Mouse (Mus musculus) hindbrain, embryonic 16.5 days (tissue): Measurements from ENCODE around the gene Selenon. TPM values are rescaled to one million over a fixed set of nuclear protein-coding genes. Genes with fewer than 3 reads are reported as not detected.
A peak's percentile ranks its signal among the peaks of the same experiment; 100 is the strongest.
"Not testable (repeated sequence)": the region's sequence is repeated elsewhere in the genome, so short reads cannot be mapped to it uniquely, and the experiment has no call there.

Experiments
- ATAC-seq: fragments of 200-750 bp; cut with Nextera tagmentation; 2 replicates; pipeline ENCODE4 v1.8.0; 2017; ENCODE audit warnings: moderate TSS enrichment, moderate library complexity
- H3K27ac ChIP-seq: fragments of 300-500 bp; sonication (generic); 2 replicates; pipeline ENCODE4 v1.5.1; 2014; ENCODE audit warnings: low read depth, mild to moderate bottlenecking, control low read depth, low read length, moderate library complexity
- H3K27me3 ChIP-seq: fragments of 300-500 bp; sonication (generic); replicated peaks from 2 replicates; pipeline ENCODE4 v1.6.1; 2014; ENCODE audit warnings: low read length; ENCODE audit not compliant: control insufficient read depth, insufficient read depth
- H3K36me3 ChIP-seq: fragments of 300-500 bp; sonication (generic); 2 replicates; pipeline ENCODE4 v1.6.1; 2014; ENCODE audit warnings: mild to moderate bottlenecking, low read length, moderate library complexity, mixed read lengths; ENCODE audit not compliant: control insufficient read depth, insufficient read depth
- H3K4me1 ChIP-seq: fragments of 300-500 bp; sonication (generic); 2 replicates; pipeline ENCODE4 v1.6.1; 2014; ENCODE audit warnings: low read depth, low read length; ENCODE audit not compliant: control insufficient read depth, insufficient read depth
- H3K4me2 ChIP-seq: fragments of 300-500 bp; sonication (generic); 2 replicates; pipeline ENCODE4 v1.6.1; 2014; ENCODE audit warnings: mild to moderate bottlenecking, low read length, control low read depth, moderate library complexity
- H3K4me3 ChIP-seq: fragments of 300-500 bp; sonication (generic); 2 replicates; pipeline ENCODE4 v1.5.1; 2014; ENCODE audit warnings: mild to moderate bottlenecking, low read length, control low read depth, moderate library complexity
- H3K9ac ChIP-seq: fragments of 300-500 bp; sonication (generic); 2 replicates; pipeline ENCODE4 v1.6.1; 2014; ENCODE audit warnings: low read depth, mild to moderate bottlenecking, control low read depth, low read length, moderate library complexity
- H3K9me3 ChIP-seq: fragments of 300-500 bp; sonication (generic); 2 replicates; pipeline ENCODE4 v1.6.1; 2014; ENCODE audit warnings: mild to moderate bottlenecking, low read length, moderate library complexity; ENCODE audit not compliant: control insufficient read depth
- WGBS: fragments of 180-500 bp; shearing (Covaris S2); extraction: QIAGEN DNeasy Blood & Tissue Kit; methylation state at CpG from one replicate; pipeline ENCODE4 v1.1.7; 2014; 5-methylcytosine and 5-hydroxymethylcytosine counted together
- polyA plus RNA-seq: library from polyadenylated mRNA; unstranded; fragments of >200 nt; fragmentation: Nextera tagmentation; extraction: Ambion mirVana; gene quantifications from 2 replicates; pipeline ENCODE4 v1.2.1, GENCODE M21; 2015

Selenon gene
- polyA plus RNA-seq, 1 experiment from 2014 or later = 6.7 TPM

DNA sequence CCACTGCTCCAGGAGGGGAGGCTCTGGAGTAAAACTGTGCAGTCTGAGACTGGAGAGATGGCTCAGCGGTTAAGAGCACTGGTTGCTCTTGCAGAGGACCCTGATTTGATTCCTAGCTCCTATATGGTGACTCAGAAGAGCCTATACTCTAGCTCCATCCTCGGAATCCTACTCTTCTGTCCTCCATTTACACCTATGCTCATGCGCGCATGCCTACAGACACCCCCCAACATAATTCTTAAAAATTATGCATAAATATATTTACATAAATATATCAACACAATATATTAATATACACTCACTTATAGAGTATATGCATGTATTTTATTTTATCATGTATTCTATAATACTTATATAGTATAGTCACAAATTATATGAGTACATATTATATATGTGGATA is 41.6 kb downstream of the Selenon start:
- ATAC-seq = peak; percentile 13; the same call in 1 of the 2 replicates
- H3K4me3 ChIP-seq = no peak overlapping the region; the same call in 1 of the 2 replicates

DNA sequence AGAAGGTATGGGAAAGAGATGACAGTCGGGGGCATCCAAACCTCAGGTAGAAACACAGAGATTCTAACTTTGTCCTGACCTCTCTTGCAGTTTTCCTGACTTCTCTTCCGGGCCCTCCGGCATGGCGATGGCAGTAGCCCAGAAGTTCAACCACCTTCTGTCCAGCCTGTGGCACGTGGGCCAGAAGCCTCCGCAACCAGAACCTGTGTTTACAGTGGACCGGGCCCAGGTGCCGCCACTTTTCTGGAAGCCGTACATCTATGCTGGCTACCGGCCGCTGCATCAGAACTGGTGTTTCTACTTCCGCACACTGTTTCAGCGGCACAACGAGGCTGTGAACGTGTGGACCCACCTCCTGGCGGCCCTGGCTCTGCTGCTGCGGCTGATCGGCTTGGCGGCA is 45.3 kb downstream of the Selenon start:
- Histone ChIP-seq H3K4me1 (peaks cover 4% of the 10 kb centered on the region), H3K9me3 (no peaks in the 10 kb centered on the region), H3K36me3 (peaks cover 5% of the 10 kb centered on the region), H3K9ac (no peak overlapping the region), H3K4me2 (no peak overlapping the region), H3K27me3 (no peaks in the 10 kb centered on the region; the same call in 1 of the 2 replicates), H3K27ac (no peak overlapping the region), H3K4me3 (no peak overlapping the region)
- no peak for ATAC-seq
- WGBS = 87% methylated on average over 19 of the region's 19 CpGs

More for the DNA sequence above, 41.6 kb downstream of the Selenon start:
- H3K4me2 ChIP-seq = peak overlapping the region; percentile 96
- H3K9ac ChIP-seq = no peak overlapping the region
- H3K36me3 ChIP-seq = peaks cover 5% of the 10 kb centered on the region
- no peaks in the 10 kb centered on the region for H3K9me3 ChIP-seq
- H3K4me1 ChIP-seq = peaks cover 6% of the 10 kb centered on the region
- 75% methylated on average over 4 of the region's 4 CpGs for WGBS
- no peak overlapping the region for H3K27ac ChIP-seq
- no peaks in the 10 kb centered on the region; the same call in 1 of the 2 replicates for H3K27me3 ChIP-seq

DNA sequence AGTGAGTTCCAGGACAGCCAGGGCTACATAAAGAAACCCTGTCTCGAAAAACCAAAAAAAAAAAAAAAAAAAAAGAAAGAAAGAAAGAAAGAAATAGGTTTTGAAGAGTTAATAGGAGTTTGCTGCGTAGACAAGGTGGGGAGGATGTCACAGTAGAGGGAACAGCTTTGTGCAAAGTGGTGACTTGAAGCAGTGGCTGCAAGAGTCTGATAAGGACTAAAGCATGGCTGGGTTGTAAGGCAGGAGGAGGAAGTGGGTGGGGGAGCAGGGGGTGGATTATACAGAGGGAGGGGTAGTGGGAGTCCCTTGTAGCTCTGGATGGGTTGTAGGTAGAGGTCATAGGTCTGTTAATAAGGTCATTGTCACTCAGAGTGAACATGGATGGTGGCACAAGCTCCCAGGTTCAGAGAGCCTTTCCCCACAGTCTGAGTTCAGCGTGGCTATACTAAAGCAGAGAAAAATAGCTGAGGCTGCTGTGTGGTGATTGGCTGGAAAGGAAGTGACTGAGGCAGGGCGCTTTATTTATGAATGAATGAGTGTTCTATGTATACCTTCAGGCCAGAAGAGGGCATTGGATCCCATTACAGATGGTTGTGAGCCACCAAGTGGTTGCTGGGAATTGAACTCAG is 45.9 kb downstream of the Selenon start:
- Histone ChIP-seq H3K4me1 (peaks cover under 1% of the 10 kb centered on the region), H3K27me3 (no peaks in the 10 kb centered on the region; the same call in 1 of the 2 replicates), H3K27ac (no peak overlapping the region), H3K36me3 (peaks cover 5% of the 10 kb centered on the region), H3K4me3 (no peak overlapping the region), H3K9ac (no peak overlapping the region), H3K9me3 (no peaks in the 10 kb centered on the region), H3K4me2 (no peak overlapping the region)
- no peak for ATAC-seq
- WGBS = 83% methylated on average over 3 of the region's 4 CpGs

DNA sequence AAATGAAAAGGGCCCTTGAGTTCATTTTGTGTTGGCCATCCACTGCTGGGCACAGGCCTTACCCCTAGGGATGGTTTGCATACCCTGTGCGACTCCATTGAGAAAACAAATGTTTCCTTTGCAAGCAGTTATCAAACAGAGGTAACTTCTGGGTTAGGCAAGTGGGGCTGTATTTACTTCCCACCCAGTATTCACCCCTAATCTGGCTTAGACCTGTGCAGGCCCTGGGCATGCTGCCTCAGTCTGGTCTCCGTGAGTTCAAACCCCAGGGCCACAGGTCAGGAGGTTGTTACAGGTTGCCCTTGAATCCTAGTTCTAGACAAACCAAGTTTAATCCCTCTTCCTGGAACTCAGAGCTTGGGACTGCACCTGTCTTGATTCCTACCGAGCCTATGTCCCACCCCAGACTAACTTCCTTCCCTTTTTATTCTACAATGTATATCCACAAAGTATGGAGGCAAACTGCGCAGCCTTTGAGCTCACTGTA is 46.6 kb downstream of the Selenon start:
- H3K27me3 ChIP-seq = no peaks in the 10 kb centered on the region; the same call in 1 of the 2 replicates
- WGBS = 90% methylated on average over 4 of the region's 4 CpGs
- H3K9ac ChIP-seq = no peak overlapping the region
- H3K9me3 ChIP-seq = no peaks in the 10 kb centered on the region
- H3K36me3 ChIP-seq = peaks cover 5% of the 10 kb centered on the region
- no peak overlapping the region for H3K27ac ChIP-seq
- H3K4me2 ChIP-seq = no peak overlapping the region
- H3K4me3 ChIP-seq = no peak overlapping the region
- no peak for ATAC-seq
- H3K4me1 ChIP-seq = no peaks in the 10 kb centered on the region

DNA sequence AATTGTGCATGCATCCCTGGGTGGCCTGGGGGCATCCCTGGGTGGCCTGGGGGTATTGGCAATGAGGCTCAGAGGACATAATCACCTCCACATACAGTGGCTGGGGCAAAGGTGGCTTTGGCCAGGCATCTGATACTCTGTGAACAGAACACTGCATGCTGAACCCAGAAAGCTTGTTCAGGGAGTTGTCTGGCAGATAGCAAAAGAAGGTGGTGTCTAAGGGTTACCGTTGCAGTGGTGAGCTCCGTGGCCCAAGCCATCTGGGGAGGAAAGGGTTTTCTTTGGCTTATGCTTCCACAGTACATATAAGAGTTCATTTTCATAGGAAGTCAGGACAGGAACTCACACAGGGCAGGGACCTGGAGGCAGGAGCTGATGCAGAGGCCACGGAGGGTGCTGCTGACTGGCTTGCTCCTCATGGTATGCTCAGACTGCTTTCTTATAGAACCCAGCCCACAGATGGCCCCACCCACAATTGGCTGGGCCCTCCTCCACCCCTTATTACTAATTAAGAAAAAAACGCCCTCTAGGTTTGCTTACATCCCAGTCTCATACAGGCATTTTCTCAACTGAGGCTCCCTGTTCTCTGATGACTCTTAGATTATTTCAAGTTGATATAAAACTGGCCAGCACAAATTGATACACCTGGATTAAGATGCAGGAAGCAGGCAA is 48.1 kb downstream of the Selenon start:
- Histone ChIP-seq H3K27me3 (no peaks in the 10 kb centered on the region; the same call in 1 of the 2 replicates), H3K4me3 (no peak overlapping the region), H3K9me3 (no peaks in the 10 kb centered on the region), H3K4me1 (no peaks in the 10 kb centered on the region), H3K27ac (no peak overlapping the region), H3K9ac (no peak overlapping the region), H3K36me3 (peaks cover 5% of the 10 kb centered on the region), H3K4me2 (no peak overlapping the region)
- WGBS = 85% methylated on average over 4 of the region's 4 CpGs
- ATAC-seq = no peak

DNA sequence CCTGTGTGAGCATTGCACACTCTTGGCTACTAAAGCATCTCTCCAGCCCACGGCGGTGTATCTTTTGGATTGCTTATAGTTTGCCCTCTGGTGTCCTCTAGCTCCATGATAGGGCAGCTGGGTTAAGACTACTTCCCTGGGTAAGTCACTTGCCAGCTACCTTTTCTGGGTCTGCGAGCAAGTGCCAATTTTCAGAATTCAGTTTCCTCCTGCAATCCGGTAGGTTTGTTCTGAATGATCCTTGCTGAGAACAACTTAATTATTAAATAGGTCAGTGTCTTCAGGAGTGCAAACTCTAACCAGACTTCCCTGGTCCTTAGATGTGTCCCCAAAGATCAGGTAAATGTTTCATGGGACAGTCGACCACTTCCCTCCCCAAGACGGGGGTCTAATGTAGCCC is 50.9 kb downstream of the Selenon start:
- H3K4me2 ChIP-seq = no peak overlapping the region
- no peak overlapping the region for H3K9ac ChIP-seq
- H3K27me3 ChIP-seq = no peaks in the 10 kb centered on the region
- WGBS = 91% methylated on average over 6 of the region's 6 CpGs
- no peaks in the 10 kb centered on the region for H3K36me3 ChIP-seq
- peaks cover 13% of the 10 kb centered on the region for H3K4me1 ChIP-seq
- no peak overlapping the region for H3K27ac ChIP-seq
- H3K4me3 ChIP-seq = no peak overlapping the region
- ATAC-seq = no peak
- no peaks in the 10 kb centered on the region for H3K9me3 ChIP-seq

DNA sequence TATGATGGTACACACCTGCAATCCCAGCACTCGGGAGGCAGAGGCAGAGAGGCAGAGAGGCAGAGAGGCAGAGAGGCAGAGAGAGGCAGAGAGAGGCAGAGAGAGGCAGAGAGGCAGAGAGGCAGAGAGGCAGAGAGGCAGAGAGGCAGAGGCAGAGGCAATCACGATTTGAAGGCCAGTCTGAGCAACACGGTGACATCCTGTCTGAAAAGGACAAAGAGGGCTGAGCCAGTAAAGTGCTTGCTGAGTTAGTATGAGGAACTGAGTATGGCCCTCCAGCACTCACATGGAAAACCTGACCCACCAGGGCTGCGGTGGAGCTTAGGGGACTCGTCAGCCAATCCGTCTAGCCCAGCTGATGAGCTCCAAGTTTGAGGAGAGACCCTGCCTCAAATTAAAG is 53.0 kb downstream of the Selenon start:
- 88% methylated on average over 6 of the region's 6 CpGs for WGBS
- Histone ChIP-seq H3K27ac (peak overlapping the region; percentile 49), H3K4me1 (peaks cover 18% of the 10 kb centered on the region)
- H3K4me3 ChIP-seq, ATAC-seq, H3K9me3 ChIP-seq, H3K36me3 ChIP-seq, H3K27me3 ChIP-seq, H3K4me2 ChIP-seq, H3K9ac ChIP-seq: not testable (repeated sequence)

DNA sequence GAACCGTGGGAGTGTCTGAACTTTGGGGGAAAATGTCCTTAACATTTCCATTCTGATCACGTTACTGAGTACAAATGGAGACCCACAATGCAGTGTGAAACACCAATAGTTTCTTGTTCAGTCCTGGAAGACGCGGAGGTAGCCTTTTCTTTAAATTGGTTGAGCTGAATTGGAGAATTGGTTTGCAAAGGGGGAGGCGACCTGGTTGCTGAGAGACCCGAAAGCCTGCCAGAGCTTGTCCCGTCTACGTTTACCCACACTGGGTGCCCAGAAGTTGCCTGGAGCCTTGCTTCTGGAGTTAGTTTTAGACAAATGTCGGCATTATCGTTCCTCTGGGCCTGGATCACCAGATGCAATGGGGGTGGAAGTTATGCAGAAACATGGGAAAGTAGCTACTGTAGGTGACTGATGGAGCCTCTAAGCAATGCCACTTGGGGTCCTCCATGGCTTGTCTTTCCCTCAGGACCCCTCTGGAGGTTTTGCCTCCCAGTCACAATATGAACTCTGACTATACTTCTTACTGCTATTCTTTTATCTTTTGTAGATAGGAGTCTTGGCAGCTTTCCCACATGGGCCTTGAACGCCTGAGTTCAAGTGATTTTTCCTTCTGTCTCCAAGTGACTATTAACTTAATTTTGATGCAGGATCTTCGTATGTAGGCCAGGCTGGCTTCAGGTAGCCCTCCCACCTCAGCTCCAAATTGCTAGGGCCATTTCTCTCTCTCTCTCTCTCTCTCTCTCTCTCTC is 53.8 kb downstream of the Selenon start:
- no peaks in the 10 kb centered on the region for H3K36me3 ChIP-seq
- peaks cover 18% of the 10 kb centered on the region for H3K4me1 ChIP-seq
- peak overlapping the region; percentile 81 for H3K27ac ChIP-seq
- H3K4me3 ChIP-seq = peak overlapping the region; percentile 64
- 54% methylated on average over 12 of the region's 12 CpGs for WGBS
- ATAC-seq = peak; percentile 65
- no peaks in the 10 kb centered on the region for H3K27me3 ChIP-seq
- H3K4me2 ChIP-seq = peak overlapping the region; percentile 80
- no peaks in the 10 kb centered on the region for H3K9me3 ChIP-seq
- peak overlapping the region; percentile 83 for H3K9ac ChIP-seq

DNA sequence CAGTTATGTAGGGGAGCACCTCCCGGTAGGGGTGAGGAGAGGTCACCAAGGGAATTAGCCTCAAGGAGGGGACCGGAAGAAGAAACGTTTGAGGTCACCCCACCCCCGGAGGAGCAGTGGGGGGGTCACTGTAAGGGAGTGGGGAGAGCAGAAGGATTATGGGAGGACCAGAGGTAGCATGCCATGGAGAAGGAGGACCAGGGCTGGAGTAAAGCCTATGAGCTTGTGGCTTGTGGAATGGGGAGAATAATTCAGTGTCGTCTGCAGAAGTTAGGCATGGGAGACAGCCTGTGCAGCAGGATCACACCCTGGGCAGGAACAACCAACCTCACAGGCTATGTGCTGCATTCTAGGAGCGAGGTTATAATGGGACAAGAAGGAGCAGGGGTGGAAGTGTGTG is 54.7 kb downstream of the Selenon start:
- Histone ChIP-seq H3K4me2 (peak overlapping the region; percentile 80), H3K4me3 (peak overlapping the region; percentile 64), H3K9ac (peak overlapping the region; percentile 83), H3K9me3 (no peaks in the 10 kb centered on the region), H3K27me3 (no peaks in the 10 kb centered on the region), H3K27ac (peak overlapping the region; percentile 81), H3K36me3 (no peaks in the 10 kb centered on the region), H3K4me1 (peaks cover 18% of the 10 kb centered on the region)
- ATAC-seq = peak; percentile 62
- 12% methylated on average over 6 of the region's 6 CpGs for WGBS
